Mouse (Mus musculus) retina, embryonic 14.5 days (tissue): ENCODE measurements around the gene Glis3.

Source experiments
- DNase-seq: peaks from one replicate; pipeline ENCODE4 v3.0.0-alpha.2; 2015; ENCODE audit warnings: low spot score

Gene Glis3

GRCm38 (mm10) chr19:28591736-28592477 is 88.0 kb downstream of the Glis3 start:
- DNase-seq: no peak

- no peak for DNase-seq
These were observed 99.4 kb downstream of the Glis3 start for GRCm38 (mm10) chr19:28580499-28580898.

- peak; percentile 88 for DNase-seq
These were observed 100.0 kb downstream of the Glis3 start for GRCm38 (mm10) chr19:28579724-28580375.

GRCm38 (mm10) chr19:28577023-28577422 is 102.9 kb downstream of the Glis3 start:
- DNase-seq: no peak

GRCm38 (mm10) chr19:28576619-28577018 is 103.3 kb downstream of the Glis3 start:
- DNase-seq: no peak

- DNase-seq: no peak
These were observed 106.2 kb downstream of the Glis3 start for GRCm38 (mm10) chr19:28573641-28574040.

GRCm38 (mm10) chr19:28569856-28570255 is 110.0 kb downstream of the Glis3 start:
- no peak for DNase-seq

GRCm38 (mm10) chr19:28567100-28567499 is 112.8 kb downstream of the Glis3 start:
- DNase-seq: no peak

GRCm38 (mm10) chr19:28566554-28566953 is 113.3 kb downstream of the Glis3 start:
- DNase-seq: peak; percentile 57

GRCm38 (mm10) chr19:28561697-28562002 is 118.2 kb downstream of the Glis3 start:
- no peak for DNase-seq

GRCm38 (mm10) chr19:28560801-28561696 is 118.8 kb downstream of the Glis3 start:
- peak; percentile 76 for DNase-seq

- no peak for DNase-seq
These were observed 120.0 kb downstream of the Glis3 start for GRCm38 (mm10) chr19:28559836-28560235.

- DNase-seq: no peak
These were observed 120.5 kb downstream of the Glis3 start for GRCm38 (mm10) chr19:28559400-28559799.

GRCm38 (mm10) chr19:28558661-28559060 is 121.2 kb downstream of the Glis3 start:
- DNase-seq: no peak

- DNase-seq: no peak
These were observed 122.1 kb downstream of the Glis3 start for GRCm38 (mm10) chr19:28557559-28558328.

GRCm38 (mm10) chr19:28555181-28555929 is 124.5 kb downstream of the Glis3 start:
- DNase-seq: no peak

- peak; percentile 23 for DNase-seq
These were observed 129.3 kb downstream of the Glis3 start for GRCm38 (mm10) chr19:28550611-28551010.

GRCm38 (mm10) chr19:28546933-28547332 is 132.9 kb downstream of the Glis3 start:
- DNase-seq: no peak

- no peak for DNase-seq
These were observed 134.4 kb downstream of the Glis3 start for GRCm38 (mm10) chr19:28545493-28545892.

- no peak for DNase-seq
These were observed 141.1 kb downstream of the Glis3 start for GRCm38 (mm10) chr19:28538813-28539212.

- no peak for DNase-seq
These were observed 144.9 kb downstream of the Glis3 start for GRCm38 (mm10) chr19:28534964-28535363.
